Mouse (Mus musculus) liver, embryonic 18 days (tissue): ENCODE measurements around the gene Lag3. TPM values are rescaled to one million over a fixed set of nuclear protein-coding genes. Genes with fewer than 3 reads are reported as not detected.

Experiments used
- polyA plus RNA-seq: library from polyadenylated mRNA; depleted of rRNA; stranded (reverse); fragments of >200 nt; gene quantifications from 2 replicates; pipeline ENCODE4 v1.2.3, GENCODE M21; 2012; rRNA removed

Gene Lag3
- polyA plus RNA-seq = 0.14 and 0.20 TPM in 2 replicates

DNA sequence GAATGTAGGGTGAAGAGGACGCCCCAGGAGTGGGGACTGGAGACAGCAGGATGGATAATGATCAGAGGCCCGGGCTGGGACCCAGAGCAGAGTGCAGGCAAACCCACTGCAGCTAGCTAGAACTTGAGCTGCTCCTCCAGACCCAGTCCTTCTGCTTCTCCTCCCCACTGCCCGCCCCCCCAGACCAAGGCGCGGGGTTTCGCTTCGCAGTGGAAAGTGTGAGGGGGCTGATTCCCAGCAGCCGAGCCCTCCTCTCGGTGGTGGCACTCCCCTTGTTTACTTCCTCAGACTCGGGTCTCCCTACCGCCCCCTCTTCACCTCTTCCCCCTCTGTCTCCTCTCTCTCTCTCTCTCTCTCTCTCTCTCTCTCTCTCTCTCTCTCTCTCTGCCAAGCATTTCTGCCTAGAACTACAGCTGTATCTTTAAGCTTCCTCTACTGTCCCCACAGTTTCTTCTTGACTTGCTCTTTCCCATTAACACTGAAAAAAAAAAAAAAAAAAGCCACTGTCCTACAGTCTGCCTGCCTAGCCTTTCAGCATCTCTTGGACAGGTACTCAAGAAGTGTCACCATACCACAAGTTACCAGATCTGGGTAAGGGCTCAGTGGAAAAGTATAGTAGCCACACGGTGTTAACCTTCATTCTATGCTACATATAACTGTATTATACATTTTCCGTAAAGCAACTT, at the start of gene Lag3:
Lag3 (minus strand) TSS at position 173 of the 686 bp plus-strand sequence.

GRCm38 (mm10) chr6:124930754-124931524, 19.4 kb upstream of the Lag3 start, which contains the start of gene Mlf2:
Gene Mlf2, plus strand, starts transcription at chr6:124931386.

DNA sequence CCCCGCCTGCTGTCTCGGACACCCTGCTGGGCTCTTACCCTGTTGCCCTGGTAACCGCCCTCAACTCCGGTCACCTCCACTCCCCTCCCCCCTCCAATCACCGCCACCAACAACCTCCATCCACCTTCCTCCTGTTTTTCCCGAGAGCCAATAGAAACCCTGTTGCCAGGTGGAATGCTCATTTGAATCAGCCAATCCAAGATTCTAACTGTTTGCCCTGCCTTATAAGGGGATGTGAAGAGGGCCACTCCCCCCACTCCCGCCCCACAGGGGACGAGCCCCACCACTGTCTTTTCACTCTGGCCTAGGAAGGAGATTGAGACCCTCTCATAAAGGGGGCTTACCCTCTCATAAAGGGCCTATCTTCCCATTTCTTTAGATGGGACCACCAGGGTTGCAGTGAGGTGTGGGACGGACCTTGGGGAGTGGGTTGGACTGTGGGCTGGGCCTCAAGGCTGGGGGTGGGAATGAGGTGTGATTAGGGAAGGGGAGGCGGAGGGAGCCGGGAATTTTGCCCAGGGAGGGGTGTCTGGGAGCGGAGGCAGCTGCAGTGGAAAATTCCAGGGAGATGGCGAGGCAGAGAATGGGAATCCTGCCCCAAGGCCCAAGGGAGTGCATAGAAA, 8.3 kb upstream of the Lag3 start, which contains the start of gene Ptms:
Ptms (minus strand) TSS at position 409 of the 623 bp plus-strand sequence.

GRCm38 (mm10) chr6:124887986-124888385, 23.5 kb downstream of the Lag3 start, which contains the start of gene Cd4:
Gene Cd4, minus strand, starts transcription at chr6:124888221.

GRCm38 (mm10) chr6:124863658-124864298, 47.7 kb downstream of the Lag3 start, which contains the start of gene Gpr162:
Gene Gpr162, minus strand, starts transcription at chr6:124863983.

DNA sequence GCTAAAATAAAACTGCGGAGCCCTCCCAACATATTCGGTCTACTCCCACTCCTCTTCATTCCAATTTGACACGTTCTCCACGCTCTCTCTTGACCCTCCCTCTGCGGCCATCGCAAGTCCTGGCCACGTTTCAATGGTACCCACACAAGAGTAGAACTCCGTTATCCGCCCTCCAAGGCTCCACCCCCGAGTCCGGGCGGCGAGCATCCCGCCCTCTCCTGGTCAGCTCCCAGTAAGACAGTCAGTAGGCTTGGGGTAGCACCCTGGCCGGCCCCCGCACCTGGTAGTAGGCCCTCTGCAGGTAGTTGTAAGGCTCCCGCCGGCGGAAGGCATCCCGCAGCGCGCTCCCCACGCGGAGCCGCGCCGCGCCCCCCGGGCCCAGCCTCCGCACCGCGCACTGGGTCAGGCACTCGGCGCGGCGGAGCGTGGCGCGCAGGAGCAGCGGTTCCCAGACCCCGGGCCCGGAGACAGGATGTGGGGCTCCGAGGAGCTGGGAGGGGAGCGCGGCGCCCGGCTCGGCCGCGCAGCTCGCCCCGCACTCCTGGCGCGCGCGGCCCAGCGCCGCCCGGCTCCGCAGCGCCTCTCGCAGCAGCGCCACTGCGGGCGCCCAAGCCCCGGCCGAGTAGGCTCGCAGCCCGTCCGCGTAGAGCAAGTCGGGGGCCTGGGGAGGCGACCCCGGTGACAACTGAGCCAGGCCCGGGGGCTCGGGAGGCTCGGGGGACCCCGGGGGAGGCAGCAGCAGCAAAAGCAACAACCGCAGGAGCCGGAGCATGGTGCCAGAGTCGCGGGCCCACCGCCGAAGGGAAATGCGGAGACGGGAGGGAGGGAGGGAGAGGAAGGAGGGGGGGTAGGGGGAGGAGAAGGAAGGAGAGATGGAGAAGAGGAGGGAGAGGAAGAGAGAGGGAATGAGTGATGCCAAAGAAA, 54.3 kb downstream of the Lag3 start, which contains the start of gene P3h3:
P3h3 (minus strand) TSS at position 837 of the 924 bp plus-strand sequence.

Other genes with a start within 250 kb of the Lag3 start
- gene Lpcat3, start 248.7 kb downstream of the Lag3 start, polyA plus RNA-seq = 144 and 183 TPM in 2 replicates
- gene Emg1, start 199.5 kb downstream of the Lag3 start, polyA plus RNA-seq = 72.1 and 82.3 TPM in 2 replicates
- gene Phb2, start 199.4 kb downstream of the Lag3 start, polyA plus RNA-seq = 119 and 130 TPM in 2 replicates
- 33.5 and 37.1 TPM in 2 replicates for gene Ptpn6, start 173.0 kb downstream of the Lag3 start, polyA plus RNA-seq
- 75.8 and 79.2 TPM in 2 replicates for gene Grcc10, start 170.3 kb downstream of the Lag3 start, polyA plus RNA-seq
- not detected in 2 replicates for gene Gm45234, start 155.7 kb downstream of the Lag3 start, polyA plus RNA-seq
- gene Atn1, start 155.2 kb downstream of the Lag3 start, polyA plus RNA-seq = 2.4 and 3.4 TPM in 2 replicates
- 0.29 and 0.42 TPM in 2 replicates for gene Eno2, start 142.0 kb downstream of the Lag3 start, polyA plus RNA-seq
- 0.05 and 0.06 TPM in 2 replicates for gene Lrrc23, start 132.0 kb downstream of the Lag3 start, polyA plus RNA-seq
- 6.0 and 6.8 TPM in 2 replicates for gene Spsb2, start 103.0 kb downstream of the Lag3 start, polyA plus RNA-seq
- gene Tpi1, start 97.4 kb downstream of the Lag3 start, polyA plus RNA-seq = 397 and 428 TPM in 2 replicates
- 23.8 and 25.3 TPM in 2 replicates for gene Usp5, start 82.2 kb downstream of the Lag3 start, polyA plus RNA-seq
- 76.5 and 80.3 TPM in 2 replicates for gene Cdca3, start 82.2 kb downstream of the Lag3 start, polyA plus RNA-seq
- 0.02 and 0.03 TPM in 2 replicates for gene Gnb3, start 71.4 kb downstream of the Lag3 start, polyA plus RNA-seq
- 3.8 and 3.9 TPM in 2 replicates for gene P3h3, start 54.0 kb downstream of the Lag3 start, polyA plus RNA-seq
- 0.04 and 0.06 TPM in 2 replicates for gene Gpr162, start 47.7 kb downstream of the Lag3 start, polyA plus RNA-seq
- 0.17 and 0.19 TPM in 2 replicates for gene Cd4, start 23.5 kb downstream of the Lag3 start, polyA plus RNA-seq
- 162 TPM in 2 replicates for gene Ptms, start 8.4 kb upstream of the Lag3 start, polyA plus RNA-seq
- 101 and 113 TPM in 2 replicates for gene Mlf2, start 19.7 kb upstream of the Lag3 start, polyA plus RNA-seq
- 58.9 and 63.0 TPM in 2 replicates for gene Cops7a, start 53.8 kb upstream of the Lag3 start, polyA plus RNA-seq
- gene Pianp, start 85.0 kb upstream of the Lag3 start, polyA plus RNA-seq = 0.04 and 0.06 TPM in 2 replicates
- gene Zfp384, start 97.4 kb upstream of the Lag3 start, polyA plus RNA-seq = 18.4 and 20.2 TPM in 2 replicates
- 22.3 and 26.4 TPM in 2 replicates for gene Ing4, start 128.1 kb upstream of the Lag3 start, polyA plus RNA-seq
- 3.3 and 4.0 TPM in 2 replicates for gene Acrbp, start 138.0 kb upstream of the Lag3 start, polyA plus RNA-seq
- gene Lpar5, start 156.2 kb upstream of the Lag3 start, polyA plus RNA-seq = 1.1 and 1.4 TPM in 2 replicates
- gene Chd4, start 184.3 kb upstream of the Lag3 start, polyA plus RNA-seq = 17.0 and 20.2 TPM in 2 replicates
- 16.0 and 17.2 TPM in 2 replicates for gene Nop2, start 220.2 kb upstream of the Lag3 start, polyA plus RNA-seq
- 5.6 and 7.2 TPM in 2 replicates for gene Iffo1, start 233.5 kb upstream of the Lag3 start, polyA plus RNA-seq